Mouse (Mus musculus) stomach, embryonic 15.5 days (tissue): ENCODE results near the gene Afap1l2. TPM values are rescaled to one million over a fixed set of nuclear protein-coding genes. Genes with fewer than 3 reads are reported as not detected.

Experiments used
- ATAC-seq: fragments of 200-750 bp; cut with Nextera tagmentation; 2 replicates; pipeline ENCODE4 v1.8.0; 2017; ENCODE audit warnings: low read depth, moderate number of reproducible peaks, moderate TSS enrichment; ENCODE audit not compliant: insufficient read depth, low FRiP score
- H3K27ac ChIP-seq: fragments of 300-500 bp; sonication (generic); 2 replicates; pipeline ENCODE4 v1.5.1; 2015; ENCODE audit warnings: mild to moderate bottlenecking, inconsistent platforms
- H3K27me3 ChIP-seq: fragments of 300-500 bp; sonication (generic); replicated peaks from 2 replicates; pipeline ENCODE4 v1.6.1; 2015; ENCODE audit warnings: inconsistent platforms
- H3K36me3 ChIP-seq: fragments of 300-500 bp; sonication (generic); 2 replicates; pipeline ENCODE4 v1.6.1; 2015; ENCODE audit warnings: inconsistent platforms
- H3K4me1 ChIP-seq: fragments of 300-500 bp; sonication (generic); 2 replicates; pipeline ENCODE4 v1.6.1; 2015; ENCODE audit warnings: inconsistent platforms
- H3K4me2 ChIP-seq: fragments of 300-500 bp; sonication (generic); 2 replicates; pipeline ENCODE4 v1.6.1; 2015; ENCODE audit warnings: mild to moderate bottlenecking, inconsistent platforms
- H3K4me3 ChIP-seq: fragments of 300-500 bp; sonication (generic); replicated peaks from 2 replicates; pipeline ENCODE4 v1.5.1; 2015; ENCODE audit warnings: inconsistent platforms
- H3K9ac ChIP-seq: fragments of 300-500 bp; sonication (generic); 2 replicates; pipeline ENCODE4 v1.6.1; 2015; ENCODE audit warnings: inconsistent platforms
- H3K9me3 ChIP-seq: fragments of 300-500 bp; sonication (generic); 2 replicates; pipeline ENCODE4 v1.6.1; 2016; ENCODE audit warnings: inconsistent platforms
- WGBS: fragments of 180-500 bp; shearing (Covaris S2); methylation state at CpG from one replicate; pipeline ENCODE4 v1.1.7; 2015; 5-methylcytosine and 5-hydroxymethylcytosine counted together
- polyA plus RNA-seq: library from polyadenylated mRNA; unstranded; fragments of >200 nt; fragmentation: Nextera tagmentation; extraction: Ambion mirVana; gene quantifications from 2 replicates; pipeline ENCODE4 v1.2.1, GENCODE M21; 2015

Afap1l2 gene
- polyA plus RNA-seq, 1 experiment from 2014 or later: 21.2 TPM

GRCm38 (mm10) chr19:56946727-56947126 lies 61.3 kb downstream of the Afap1l2 start:
- H3K27ac ChIP-seq: no peak overlapping the region
- no peak overlapping the region for H3K9ac ChIP-seq
- no peak overlapping the region for H3K4me3 ChIP-seq
- ATAC-seq: no peak
- H3K9me3 ChIP-seq: no peaks in the 10 kb centered on the region
- no peak overlapping the region for H3K4me2 ChIP-seq
- no peaks in the 10 kb centered on the region for H3K36me3 ChIP-seq
- WGBS: 90% methylated on average over 3 of the region's 3 CpGs
- H3K27me3 ChIP-seq: no peaks in the 10 kb centered on the region
- H3K4me1 ChIP-seq: no peaks in the 10 kb centered on the region

GRCm38 (mm10) chr19:56946277-56946676 lies 61.8 kb downstream of the Afap1l2 start:
- WGBS: 85% methylated on average over 7 of the region's 7 CpGs

GRCm38 (mm10) chr19:56945621-56946020 lies 62.4 kb downstream of the Afap1l2 start:
- no peak overlapping the region for H3K27ac ChIP-seq
- H3K9ac ChIP-seq: no peak overlapping the region
- ATAC-seq: no peak
- no peaks in the 10 kb centered on the region for H3K36me3 ChIP-seq
- no peak overlapping the region for H3K4me3 ChIP-seq
- 75% methylated on average over 2 of the region's 2 CpGs for WGBS
- H3K4me2 ChIP-seq: no peak overlapping the region
- H3K9me3 ChIP-seq: no peaks in the 10 kb centered on the region
- no peaks in the 10 kb centered on the region for H3K27me3 ChIP-seq
- no peaks in the 10 kb centered on the region for H3K4me1 ChIP-seq

More at GRCm38 (mm10) chr19:56946277-56946676, 61.8 kb downstream of the Afap1l2 start:
- H3K27ac ChIP-seq: no peak overlapping the region
- ATAC-seq: no peak
- H3K27me3 ChIP-seq: no peaks in the 10 kb centered on the region
- H3K4me1 ChIP-seq: no peaks in the 10 kb centered on the region
- H3K9ac ChIP-seq: no peak overlapping the region
- H3K4me3 ChIP-seq: no peak overlapping the region
- no peaks in the 10 kb centered on the region for H3K36me3 ChIP-seq
- no peak overlapping the region for H3K4me2 ChIP-seq
- H3K9me3 ChIP-seq: no peaks in the 10 kb centered on the region

DNA sequence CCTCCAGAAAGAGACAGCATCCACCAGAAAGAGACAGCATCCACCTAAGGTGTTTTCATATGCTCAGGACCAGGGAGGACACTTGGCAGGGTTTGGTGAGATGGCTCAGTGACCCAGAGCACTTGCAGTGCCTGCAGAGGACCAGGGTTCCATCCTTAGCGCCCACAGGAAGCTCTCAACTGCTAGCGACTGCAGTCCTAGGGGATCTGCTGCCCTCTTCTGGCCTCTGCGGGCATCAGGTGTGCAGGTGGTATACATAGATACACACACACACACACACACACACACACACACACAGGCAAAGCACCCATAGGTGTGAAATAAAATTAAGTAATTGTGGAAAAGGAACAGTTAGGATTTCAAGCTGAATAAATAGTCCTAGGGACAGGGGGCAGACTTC lies 63.2 kb downstream of the Afap1l2 start:
- WGBS: 95% methylated on average over 3 of the region's 3 CpGs
- no peak overlapping the region for H3K27ac ChIP-seq
- no peaks in the 10 kb centered on the region for H3K9me3 ChIP-seq
- ATAC-seq: no peak
- H3K36me3 ChIP-seq: no peaks in the 10 kb centered on the region
- no peaks in the 10 kb centered on the region for H3K27me3 ChIP-seq
- no peak overlapping the region for H3K9ac ChIP-seq
- no peaks in the 10 kb centered on the region for H3K4me1 ChIP-seq
- no peak overlapping the region for H3K4me2 ChIP-seq
- no peak overlapping the region for H3K4me3 ChIP-seq

- no peaks in the 10 kb centered on the region for H3K4me1 ChIP-seq
- no peak overlapping the region for H3K27ac ChIP-seq
- H3K4me3 ChIP-seq: no peak overlapping the region
- ATAC-seq: no peak
- no peaks in the 10 kb centered on the region for H3K36me3 ChIP-seq
- WGBS: 49% methylated on average over 9 of the region's 9 CpGs
- H3K9me3 ChIP-seq: no peaks in the 10 kb centered on the region
- H3K4me2 ChIP-seq: no peak overlapping the region
- H3K9ac ChIP-seq: no peak overlapping the region
- no peaks in the 10 kb centered on the region for H3K27me3 ChIP-seq
These were observed 63.8 kb downstream of the Afap1l2 start for GRCm38 (mm10) chr19:56944211-56944610.

- ATAC-seq: no peak
- H3K4me1 ChIP-seq: no peaks in the 10 kb centered on the region
- H3K9ac ChIP-seq: no peak overlapping the region
- H3K4me2 ChIP-seq: no peak overlapping the region
- no peaks in the 10 kb centered on the region for H3K36me3 ChIP-seq
- no peak overlapping the region for H3K4me3 ChIP-seq
- H3K9me3 ChIP-seq: no peaks in the 10 kb centered on the region
- 82% methylated on average over 7 of the region's 7 CpGs for WGBS
- H3K27ac ChIP-seq: no peak overlapping the region
- H3K27me3 ChIP-seq: no peaks in the 10 kb centered on the region
These were observed 65.8 kb downstream of the Afap1l2 start for GRCm38 (mm10) chr19:56942216-56942615.

GRCm38 (mm10) chr19:56940507-56940906 lies 67.5 kb downstream of the Afap1l2 start:
- Histone ChIP-seq H3K9ac (no peak overlapping the region), H3K4me3 (no peak overlapping the region), H3K27ac (no peak overlapping the region), H3K9me3 (no peaks in the 10 kb centered on the region), H3K36me3 (no peaks in the 10 kb centered on the region), H3K4me1 (no peaks in the 10 kb centered on the region), H3K27me3 (no peaks in the 10 kb centered on the region), H3K4me2 (no peak overlapping the region)
- WGBS: 88% methylated on average over 11 of the region's 11 CpGs
- ATAC-seq: no peak

- H3K9ac ChIP-seq: no peak overlapping the region
- H3K36me3 ChIP-seq: no peaks in the 10 kb centered on the region
- no peaks in the 10 kb centered on the region for H3K9me3 ChIP-seq
- WGBS: 69% methylated on average over 9 of the region's 9 CpGs
- no peak overlapping the region for H3K4me3 ChIP-seq
- no peak overlapping the region for H3K4me2 ChIP-seq
- ATAC-seq: no peak
- H3K27me3 ChIP-seq: no peaks in the 10 kb centered on the region
- H3K4me1 ChIP-seq: no peaks in the 10 kb centered on the region
- H3K27ac ChIP-seq: no peak overlapping the region
These were observed 68.2 kb downstream of the Afap1l2 start for GRCm38 (mm10) chr19:56939826-56940225.

- Histone ChIP-seq H3K36me3 (no peaks in the 10 kb centered on the region), H3K4me3 (no peak overlapping the region), H3K4me1 (no peaks in the 10 kb centered on the region), H3K4me2 (no peak overlapping the region), H3K27ac (no peak overlapping the region), H3K9ac (no peak overlapping the region), H3K9me3 (no peaks in the 10 kb centered on the region), H3K27me3 (no peaks in the 10 kb centered on the region)
- 93% methylated on average over 5 of the region's 5 CpGs for WGBS
- no peak for ATAC-seq
These were observed 70.1 kb downstream of the Afap1l2 start for GRCm38 (mm10) chr19:56937911-56938310.

DNA sequence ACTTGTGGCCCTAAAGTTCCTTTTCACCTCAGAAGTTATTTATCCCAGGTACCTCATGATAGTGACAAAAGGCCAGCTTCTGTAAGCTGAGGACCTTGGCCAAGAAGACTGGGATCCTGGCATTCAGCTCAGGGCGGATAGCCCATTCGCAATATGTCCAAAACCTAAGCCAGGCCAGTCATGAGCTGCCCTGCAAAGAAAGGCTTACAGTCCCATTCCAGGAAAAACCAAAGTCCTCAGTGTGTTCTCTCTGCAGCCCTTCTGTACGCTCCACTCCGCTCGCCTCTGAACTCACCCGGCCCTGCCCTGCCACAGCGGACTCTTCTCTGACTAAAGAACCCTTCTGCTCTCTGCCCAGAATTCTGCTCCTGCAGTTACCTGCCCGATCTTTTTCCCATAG lies 71.8 kb downstream of the Afap1l2 start:
- H3K4me1 ChIP-seq: no peaks in the 10 kb centered on the region
- ATAC-seq: no peak
- 91% methylated on average over 8 of the region's 8 CpGs for WGBS
- H3K4me2 ChIP-seq: no peak overlapping the region
- H3K27ac ChIP-seq: no peak overlapping the region
- H3K9ac ChIP-seq: no peak overlapping the region
- H3K36me3 ChIP-seq: no peaks in the 10 kb centered on the region
- H3K9me3 ChIP-seq: no peaks in the 10 kb centered on the region
- no peak overlapping the region for H3K4me3 ChIP-seq
- H3K27me3 ChIP-seq: no peaks in the 10 kb centered on the region

- 88% methylated on average over 7 of the region's 7 CpGs for WGBS
- no peak for ATAC-seq
- H3K36me3 ChIP-seq: no peaks in the 10 kb centered on the region
These were observed 72.3 kb downstream of the Afap1l2 start for GRCm38 (mm10) chr19:56935777-56936176.

DNA sequence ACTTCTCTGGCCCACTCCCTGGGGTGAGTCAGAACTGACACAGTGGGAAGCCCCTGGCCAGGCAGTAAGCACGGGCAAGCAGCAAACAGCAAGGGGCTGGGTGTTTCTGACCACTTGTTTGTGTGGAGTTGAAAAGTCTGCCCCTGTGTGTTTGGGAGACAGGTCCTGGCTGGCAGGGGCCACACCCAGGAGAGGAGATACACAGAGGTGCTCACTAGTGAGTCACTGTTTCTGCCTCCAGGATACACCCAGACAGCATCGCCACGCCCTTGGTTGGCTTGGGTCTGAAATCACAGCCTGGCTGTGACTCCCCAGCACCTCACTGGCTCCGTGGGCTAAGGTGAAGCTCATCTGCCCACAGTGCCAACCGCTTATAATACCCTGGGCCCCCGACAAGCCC lies 72.9 kb downstream of the Afap1l2 start:
- no peaks in the 10 kb centered on the region for H3K36me3 ChIP-seq
- H3K9ac ChIP-seq: no peak overlapping the region
- peak; percentile 31; the same call in 1 of the 2 replicates for ATAC-seq
- no peak overlapping the region for H3K4me2 ChIP-seq
- H3K9me3 ChIP-seq: no peaks in the 10 kb centered on the region
- no peak overlapping the region for H3K4me3 ChIP-seq
- no peak overlapping the region for H3K27ac ChIP-seq
- WGBS: 82% methylated on average over 6 of the region's 6 CpGs
- H3K27me3 ChIP-seq: no peaks in the 10 kb centered on the region
- H3K4me1 ChIP-seq: no peaks in the 10 kb centered on the region

More at GRCm38 (mm10) chr19:56935777-56936176, 72.3 kb downstream of the Afap1l2 start:
- Histone ChIP-seq H3K4me1 (no peaks in the 10 kb centered on the region), H3K9ac (no peak overlapping the region), H3K4me3 (no peak overlapping the region), H3K4me2 (no peak overlapping the region), H3K9me3 (no peaks in the 10 kb centered on the region), H3K27ac (no peak overlapping the region), H3K27me3 (no peaks in the 10 kb centered on the region)

GRCm38 (mm10) chr19:56933800-56934199 lies 74.2 kb downstream of the Afap1l2 start:
- no peak for ATAC-seq

More at GRCm38 (mm10) chr19:56933800-56934199, 74.2 kb downstream of the Afap1l2 start:
- no peak overlapping the region for H3K9ac ChIP-seq
- H3K4me2 ChIP-seq: no peak overlapping the region
- H3K4me1 ChIP-seq: no peaks in the 10 kb centered on the region
- no peaks in the 10 kb centered on the region for H3K9me3 ChIP-seq
- WGBS: 72% methylated on average over 3 of the region's 3 CpGs
- H3K27ac ChIP-seq: no peak overlapping the region
- H3K4me3 ChIP-seq: no peak overlapping the region
- no peaks in the 10 kb centered on the region for H3K36me3 ChIP-seq
- no peaks in the 10 kb centered on the region for H3K27me3 ChIP-seq
